Mouse (Mus musculus) gastrocnemius, adult 18-20 months (tissue): ENCODE measurements around the gene Mob3a. TPM values are rescaled to one million over a fixed set of nuclear protein-coding genes. Genes with fewer than 3 reads are reported as not detected.
A peak's percentile ranks its signal among the peaks of the same experiment; 100 is the strongest.

Source experiments
- DNase-seq: peaks from one replicate; pipeline ENCODE4 v3.0.0; 2021; ENCODE audit warnings: low spot score
- total RNA-seq, 2 experiments: library from RNA; stranded (reverse); gene quantifications; 2 replicates each; pipeline ENCODE4 v1.2.3; 2021

Mob3a gene
- total RNA-seq, 2 experiments from 2014 or later, result 2.3 to 4.1 TPM

DNA sequence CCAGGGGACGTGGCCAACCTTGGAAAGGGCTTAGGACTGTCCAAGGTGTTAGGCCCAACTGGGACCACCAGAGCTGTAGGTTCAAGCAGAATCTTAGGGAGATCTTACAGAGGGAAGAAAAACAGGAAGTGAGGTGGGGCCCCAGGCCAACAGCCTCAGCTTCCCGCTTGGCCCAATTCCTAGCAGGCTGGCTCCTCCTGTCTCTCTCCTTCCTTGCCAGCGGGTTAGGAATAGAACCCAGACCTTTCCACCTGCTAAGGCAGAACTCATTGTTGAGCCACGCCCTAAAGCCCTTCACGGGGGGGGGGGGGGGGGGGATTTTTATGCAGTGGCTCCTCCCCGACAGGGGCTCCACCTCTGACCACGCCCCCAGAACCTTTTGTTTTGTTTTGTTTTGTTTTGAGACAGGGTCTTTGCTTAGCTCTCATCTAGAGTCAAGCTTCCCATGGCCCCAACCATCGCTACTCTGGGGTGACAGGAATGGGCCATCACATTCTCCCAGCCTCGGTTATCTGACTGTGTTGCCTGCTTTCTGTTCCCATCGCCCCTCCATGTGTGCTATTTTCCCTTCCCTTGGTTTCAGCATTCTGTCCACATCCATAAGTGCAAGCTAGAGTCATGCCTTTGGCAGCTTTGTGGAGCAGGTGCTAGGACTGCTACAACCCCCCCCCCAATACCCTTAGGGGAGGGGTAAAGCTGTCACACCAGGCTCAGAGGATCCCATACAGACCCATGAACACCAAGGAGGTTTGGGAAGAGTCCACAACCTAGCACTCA is 23.0 kb downstream of the Mob3a start:
- DNase-seq, result no peak

DNA sequence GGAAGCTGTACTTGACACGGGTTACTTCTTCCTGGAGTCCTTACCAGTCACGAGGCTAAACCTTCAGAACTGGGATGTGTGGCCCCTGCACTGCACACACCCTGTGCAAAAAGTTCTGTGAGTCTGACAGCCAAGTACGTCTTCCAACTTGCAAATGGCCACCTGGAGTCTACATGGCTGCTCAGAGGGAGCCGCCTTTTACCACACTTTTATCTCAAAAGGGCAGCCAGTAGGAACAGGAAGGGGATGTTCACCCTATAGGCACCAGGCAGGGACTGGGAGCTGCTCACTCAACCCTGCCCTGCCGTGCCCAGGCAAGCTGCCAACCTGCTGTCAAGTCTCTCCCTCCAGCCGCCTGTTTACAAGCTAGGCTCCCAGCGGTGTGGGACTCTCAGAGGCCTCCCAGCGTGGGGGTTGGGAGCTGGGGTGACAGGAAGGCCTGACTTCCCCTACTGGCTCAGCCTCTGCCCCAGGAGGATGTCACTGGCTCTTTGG is 23.8 kb downstream of the Mob3a start, which contains the start of gene Mknk2:
Mknk2 (minus strand) TSS at position 171 of the 495 bp plus-strand sequence.
- DNase-seq, result peak; percentile 93

- no peak for DNase-seq
Observed at GRCm38 (mm10) chr10:80677128-80677875, 24.5 kb downstream of the Mob3a start.

DNA sequence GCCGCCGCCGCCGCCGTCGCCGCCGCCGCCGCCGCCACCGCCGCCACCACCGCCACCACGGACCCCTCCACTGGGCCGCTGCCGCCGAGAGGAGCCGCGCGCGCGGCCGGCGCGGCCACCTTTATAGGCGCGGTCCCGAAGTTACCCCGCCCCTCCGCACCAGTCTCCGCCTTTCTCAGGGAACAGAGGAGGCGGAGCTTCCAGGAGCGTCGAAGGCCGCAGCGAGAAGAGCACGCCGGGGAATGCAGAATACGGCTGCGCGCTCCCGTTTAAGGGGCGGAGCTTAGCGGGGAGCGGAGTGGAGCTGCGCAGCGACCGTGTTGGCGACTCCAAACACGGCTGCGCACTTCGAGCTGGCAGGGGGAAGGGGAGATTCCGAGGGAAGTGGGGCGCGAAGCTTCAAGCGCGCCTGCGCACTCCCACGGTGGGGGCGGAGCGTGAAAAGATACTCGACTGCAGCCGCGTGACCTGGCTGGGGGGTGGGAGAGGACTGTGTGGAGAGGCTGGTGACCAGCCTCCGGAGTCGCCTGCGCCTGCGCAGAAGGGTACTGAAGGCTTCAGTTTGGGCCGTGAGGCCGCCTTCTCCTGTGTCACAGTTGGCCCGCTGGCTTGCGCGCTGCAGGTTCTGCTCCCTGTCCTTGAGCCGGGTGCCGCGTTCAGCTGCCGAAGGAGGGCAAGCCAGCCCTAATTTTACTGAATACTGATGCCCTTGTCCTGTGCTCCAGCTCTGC is 25.4 kb downstream of the Mob3a start:
- DNase-seq, result peak; percentile 100

DNA sequence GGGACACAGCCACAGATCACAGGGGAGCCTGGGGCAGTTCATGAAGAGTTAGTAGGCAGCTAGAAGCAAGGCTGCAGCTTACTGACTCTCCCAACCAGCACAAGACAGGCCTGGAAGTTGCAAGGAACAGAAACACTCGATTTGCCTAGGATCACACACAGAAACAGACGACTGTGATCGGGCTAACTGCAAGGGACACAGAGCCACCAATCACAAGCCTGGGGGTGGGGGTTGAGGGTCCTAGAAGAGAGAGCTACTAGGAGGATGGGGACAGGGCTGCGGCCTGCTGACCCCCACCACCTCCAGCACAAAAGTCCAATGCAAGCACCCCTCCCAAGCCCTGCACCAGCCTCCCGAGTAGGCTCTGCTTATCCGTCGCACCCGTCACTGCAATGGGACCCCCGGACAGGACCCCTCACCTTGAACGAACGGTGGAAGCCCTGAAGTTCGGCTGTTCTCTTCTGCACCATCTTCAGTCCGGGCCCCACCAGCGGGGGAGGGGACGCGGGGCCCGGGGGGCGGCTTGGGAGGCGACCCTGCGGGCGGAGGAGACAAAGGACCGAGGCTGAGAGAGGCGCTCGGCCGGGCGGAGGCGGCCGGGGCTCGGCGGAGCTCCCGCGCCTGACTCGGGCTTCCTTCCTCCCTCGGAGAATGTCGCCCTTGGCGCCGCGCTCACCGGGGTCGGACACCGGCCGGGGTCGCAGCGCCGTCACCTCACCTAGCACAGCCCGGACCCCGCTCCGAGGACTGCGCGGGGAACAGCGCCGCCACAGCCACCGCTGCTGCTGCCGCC is 26.2 kb downstream of the Mob3a start:
- no peak for DNase-seq

- no peak for DNase-seq
Observed at GRCm38 (mm10) chr10:80674851-80675404, 26.8 kb downstream of the Mob3a start.

DNA sequence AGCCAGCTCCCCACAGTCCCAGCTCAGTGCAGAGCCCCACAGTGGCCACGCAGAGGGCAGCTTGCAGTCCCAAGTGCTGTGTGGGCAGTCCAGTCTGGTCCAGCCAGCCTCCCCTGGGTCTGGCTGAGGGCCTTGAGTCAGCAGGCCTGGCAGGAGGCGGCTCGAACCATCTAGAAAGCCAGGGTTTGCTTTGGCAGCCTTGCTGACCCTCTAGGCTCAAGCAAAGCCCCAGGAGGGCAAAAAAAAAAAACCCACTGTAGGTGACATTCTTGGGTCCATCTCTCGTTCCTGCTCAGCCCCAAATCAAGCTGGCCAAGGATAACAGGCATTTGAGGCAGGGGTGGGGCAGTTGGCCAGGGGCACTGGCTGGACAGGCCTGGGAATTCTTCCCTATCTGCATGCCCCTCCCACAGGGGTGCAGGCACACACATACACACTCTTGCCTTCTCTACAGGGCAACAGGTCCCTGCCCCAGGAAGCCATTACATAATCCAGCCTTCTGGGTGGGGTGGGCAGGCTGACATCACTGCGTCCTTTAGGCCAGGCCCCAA is 27.5 kb downstream of the Mob3a start:
- no peak for DNase-seq

- no peak for DNase-seq
Observed at GRCm38 (mm10) chr10:80673690-80674089, 28.1 kb downstream of the Mob3a start.

DNA sequence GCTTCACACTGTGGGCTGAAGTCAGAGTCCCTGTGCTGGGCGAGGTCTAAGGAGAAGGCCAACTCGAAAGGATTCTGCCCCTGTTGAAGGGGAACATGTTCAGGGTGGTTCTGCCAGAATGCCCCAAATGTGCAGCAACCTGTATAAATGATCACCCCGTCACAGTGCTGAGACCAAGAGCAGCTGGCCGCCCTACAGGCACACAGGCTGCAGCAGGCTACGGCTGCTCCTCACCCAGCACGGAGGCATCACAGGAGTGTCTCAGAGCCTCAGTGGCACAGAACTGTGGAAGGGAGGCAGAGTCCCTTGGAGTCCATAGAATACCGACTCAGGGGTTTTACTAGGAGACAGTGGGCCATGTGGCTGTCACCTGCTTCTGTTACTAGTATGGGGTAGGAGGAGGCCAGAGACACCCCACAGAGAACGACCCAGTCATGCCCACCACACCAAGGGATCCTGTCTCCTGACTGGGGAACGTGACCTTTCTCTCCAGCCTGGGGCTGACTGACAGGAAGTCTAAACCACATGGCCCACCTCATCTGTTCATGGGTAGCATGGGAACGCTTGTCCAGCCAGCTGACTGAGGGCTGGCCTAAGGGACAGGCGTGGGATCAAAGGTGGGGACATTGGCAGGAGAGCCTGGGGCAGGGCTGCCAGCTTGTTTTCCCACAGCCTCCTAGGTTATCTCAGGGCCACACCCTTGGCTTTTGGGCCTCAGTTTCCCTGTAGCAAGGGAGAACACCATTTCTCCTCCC is 29.7 kb downstream of the Mob3a start:
- DNase-seq, result no peak

DNA sequence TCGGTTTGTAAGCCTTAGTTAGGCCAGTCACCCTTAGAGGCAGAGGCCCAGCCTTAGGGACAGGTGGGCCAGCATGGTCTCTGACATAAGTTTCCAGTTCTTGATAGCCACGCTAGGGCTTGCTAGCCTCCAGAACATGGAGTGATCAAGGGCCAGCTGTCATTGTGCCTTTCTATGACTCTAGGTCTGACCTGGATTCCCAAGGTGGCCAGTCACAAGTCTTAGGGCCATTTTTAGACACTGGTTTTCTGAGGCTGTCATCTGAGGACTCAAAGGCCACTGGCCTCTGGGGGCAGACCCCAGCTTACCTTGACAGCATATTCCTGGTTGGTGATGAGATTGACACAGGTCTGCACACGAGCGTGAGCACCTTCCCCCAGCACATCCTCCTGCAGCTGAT is 30.5 kb downstream of the Mob3a start:
- peak; percentile 79 for DNase-seq

DNA sequence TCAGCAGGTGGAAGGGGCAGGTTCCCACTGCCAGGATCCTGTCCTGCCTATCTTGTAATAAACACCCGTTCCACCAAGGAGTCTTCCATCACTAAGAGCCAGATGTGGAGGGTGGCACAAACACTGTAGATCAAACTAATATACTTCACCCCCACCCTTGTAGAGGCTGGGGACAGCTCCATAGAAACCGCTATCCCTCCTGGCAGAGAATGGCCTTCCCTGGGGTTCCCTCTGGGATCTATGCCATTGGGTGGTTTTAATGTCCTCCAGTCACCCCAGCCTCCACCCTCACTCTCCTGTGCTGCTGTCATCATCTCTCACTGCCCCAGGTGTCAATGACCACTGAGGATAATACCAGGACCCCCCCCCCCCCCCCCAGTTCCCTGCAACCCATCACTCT is 31.2 kb downstream of the Mob3a start:
- DNase-seq, result no peak

GRCm38 (mm10) chr10:80669737-80670485 is 31.9 kb downstream of the Mob3a start:
- peak; percentile 83 for DNase-seq

DNA sequence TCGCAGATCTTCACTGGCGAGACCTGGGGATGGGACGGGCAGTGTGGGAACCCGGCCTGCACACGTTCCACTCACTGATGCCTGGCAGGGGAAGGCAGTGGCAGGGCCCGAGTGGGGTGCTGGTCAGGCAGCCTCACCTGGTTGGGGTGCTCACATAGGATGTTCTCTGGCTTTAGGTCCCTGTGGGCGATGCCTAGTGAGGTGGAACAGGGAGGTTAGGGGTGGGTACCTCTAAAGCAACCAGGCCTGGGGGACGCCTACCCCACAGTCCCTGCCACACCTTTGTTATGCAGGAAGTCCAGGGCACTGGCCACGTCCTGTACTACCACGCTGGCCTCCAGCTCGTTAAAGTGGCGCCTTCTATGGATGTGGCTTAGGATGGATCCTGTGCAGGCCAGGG is 32.8 kb downstream of the Mob3a start:
- no peak for DNase-seq

GRCm38 (mm10) chr10:80668614-80669013 is 33.2 kb downstream of the Mob3a start:
- peak; percentile 90 for DNase-seq

DNA sequence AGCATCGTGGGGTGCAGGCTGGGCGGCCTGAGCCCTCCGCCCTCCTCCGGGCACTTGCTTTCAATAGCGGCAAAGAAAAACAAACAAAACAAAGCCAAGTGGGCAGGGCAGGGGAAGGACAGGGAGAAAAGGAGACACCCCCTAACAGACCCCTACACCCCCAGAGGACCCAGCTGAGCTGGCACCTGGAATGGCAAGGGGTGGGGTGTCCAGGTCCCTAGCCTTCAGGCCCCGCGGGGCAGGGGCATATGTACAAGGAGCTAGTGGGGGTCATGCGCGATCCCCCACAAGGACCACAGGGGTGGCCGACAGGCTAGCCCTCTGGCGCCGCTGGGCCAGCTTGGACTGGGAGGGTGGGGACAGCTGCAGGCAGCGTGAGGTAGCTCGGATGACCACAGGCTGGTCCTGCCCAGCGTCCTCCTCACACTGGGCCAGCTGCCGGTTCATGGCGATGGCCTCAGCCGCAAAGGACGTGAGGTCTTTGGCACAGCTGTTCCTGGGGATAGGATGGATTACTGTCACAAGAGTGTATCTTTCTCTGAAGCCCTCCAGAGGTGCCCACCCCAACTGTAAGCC is 34.9 kb downstream of the Mob3a start:
- DNase-seq, result peak; percentile 75

DNA sequence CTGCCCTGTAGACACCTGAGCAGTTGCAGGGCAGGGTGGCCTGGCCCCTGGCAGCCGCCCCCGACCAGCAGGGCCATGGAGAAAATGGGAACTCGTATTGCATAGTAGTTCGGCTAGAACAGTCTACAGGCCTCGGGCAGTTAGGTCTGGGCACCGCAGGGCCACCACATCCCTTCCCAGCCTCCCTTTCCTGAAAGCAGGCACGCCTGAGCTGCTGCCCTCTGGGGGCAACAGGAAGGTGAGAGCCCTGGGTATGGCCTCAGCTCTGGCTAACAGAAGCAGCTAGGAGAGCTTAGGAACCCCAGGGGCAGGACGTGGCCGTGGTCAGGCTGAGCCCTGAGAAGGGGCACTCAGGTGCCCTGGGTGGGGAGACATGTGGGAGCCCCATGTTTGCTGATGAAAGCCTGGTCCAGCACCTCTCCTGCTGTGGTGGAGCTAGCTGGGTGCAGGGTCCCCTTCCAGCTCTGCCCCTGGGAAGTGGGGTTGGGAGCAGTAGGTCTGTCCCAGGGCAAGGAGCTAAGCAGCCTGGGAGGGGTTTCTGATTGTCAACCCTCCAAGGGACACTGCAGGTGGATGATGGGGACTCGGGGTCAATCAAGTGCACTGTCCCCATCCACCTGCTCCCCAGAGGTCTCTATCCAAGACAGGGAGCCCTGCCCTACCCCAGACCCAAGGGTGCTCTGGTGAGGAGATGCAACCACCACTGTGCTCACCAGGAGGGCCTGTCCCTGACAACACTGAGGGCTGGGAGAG is 35.6 kb downstream of the Mob3a start:
- DNase-seq, result peak; percentile 28

DNA sequence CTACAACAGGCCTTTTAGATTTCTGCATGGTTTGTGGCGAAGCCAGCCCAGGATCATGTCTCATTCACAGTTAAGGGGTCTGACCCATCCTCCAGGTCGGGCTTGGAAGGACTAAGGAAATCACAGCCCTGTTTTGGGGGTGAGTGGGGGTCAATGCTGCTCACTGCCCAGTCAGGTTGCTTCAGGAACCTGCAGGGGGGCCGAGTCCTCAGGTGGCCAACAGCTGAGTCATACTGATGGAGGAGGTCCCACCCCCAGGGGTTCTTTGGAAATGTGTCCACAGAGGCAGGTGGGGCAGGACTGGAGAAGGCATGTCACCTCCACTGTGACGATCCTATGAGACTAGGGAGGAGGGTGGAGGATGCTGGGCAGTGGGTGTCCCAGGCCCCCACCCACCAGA is 36.3 kb downstream of the Mob3a start:
- DNase-seq, result peak; percentile 55

GRCm38 (mm10) chr10:80665016-80665380 is 36.8 kb downstream of the Mob3a start:
- DNase-seq, result peak; percentile 93
